Mouse (Mus musculus) ES-Bruce4 (cell line): ENCODE measurements around the gene Reck. TPM values are rescaled to one million over a fixed set of nuclear protein-coding genes. Genes with fewer than 3 reads are reported as not detected.

Experiments used
- H3K27ac ChIP-seq: 2 replicates; pipeline ENCODE4 v1.5.1; 2012; ENCODE audit warnings: low read length, inconsistent platforms; ENCODE audit not compliant: insufficient read depth
- H3K27me3 ChIP-seq: 2 replicates; pipeline ENCODE4 v1.6.1; 2012; ENCODE audit warnings: mild to moderate bottlenecking, low read length, inconsistent platforms; ENCODE audit not compliant: control insufficient read depth, poor library complexity, insufficient read depth, severe bottlenecking
- H3K36me3 ChIP-seq: 2 replicates; pipeline ENCODE4 v1.6.1; 2012; ENCODE audit warnings: inconsistent platforms, mild to moderate bottlenecking, low read length, moderate library complexity; ENCODE audit not compliant: control insufficient read depth, poor library complexity, insufficient read depth, severe bottlenecking
- H3K4me1 ChIP-seq: one replicate; pipeline ENCODE4 v1.8.1; 2011; ENCODE audit warnings: low read length; ENCODE audit not compliant: control insufficient read depth, insufficient read depth
- H3K4me3 ChIP-seq: 2 replicates; pipeline ENCODE4 v1.5.1; 2011; ENCODE audit warnings: low read depth, mild to moderate bottlenecking, low read length
- H3K9ac ChIP-seq: 2 replicates; pipeline ENCODE4 v1.6.1; 2012; ENCODE audit warnings: low read depth, mild to moderate bottlenecking, inconsistent platforms; ENCODE audit not compliant: poor library complexity, severe bottlenecking
- H3K9me3 ChIP-seq: replicated peaks from 2 replicates; pipeline ENCODE4 v1.6.1; 2012; ENCODE audit warnings: mild to moderate bottlenecking, low read length, inconsistent platforms; ENCODE audit not compliant: control insufficient read depth, poor library complexity, insufficient read depth, severe bottlenecking
- CTCF ChIP-seq: IDR thresholded peaks from one replicate; pipeline ENCODE4 v1.8.1; 2011; ENCODE audit warnings: low read depth, low read length
- EP300 ChIP-seq: IDR thresholded peaks from 2 replicates; pipeline ENCODE4 v1.6.1; 2011; ENCODE audit warnings: low read depth, low read length; ENCODE audit not compliant: insufficient read depth
- POLR2A ChIP-seq: IDR thresholded peaks from one replicate; pipeline ENCODE4 v1.8.1; 2011; ENCODE audit warnings: low read length; ENCODE audit not compliant: insufficient read depth
- polyA plus RNA-seq: library from polyadenylated mRNA; stranded (reverse); fragments of >200 nt; gene quantifications from 2 replicates; pipeline ENCODE4 v1.2.4, GENCODE M21; 2011; ENCODE audit warnings: low read depth; ENCODE audit not compliant: missing spikeins, insufficient read depth, insufficient read length

The Reck gene
- polyA plus RNA-seq, 1 experiment, result 6.3 TPM

DNA sequence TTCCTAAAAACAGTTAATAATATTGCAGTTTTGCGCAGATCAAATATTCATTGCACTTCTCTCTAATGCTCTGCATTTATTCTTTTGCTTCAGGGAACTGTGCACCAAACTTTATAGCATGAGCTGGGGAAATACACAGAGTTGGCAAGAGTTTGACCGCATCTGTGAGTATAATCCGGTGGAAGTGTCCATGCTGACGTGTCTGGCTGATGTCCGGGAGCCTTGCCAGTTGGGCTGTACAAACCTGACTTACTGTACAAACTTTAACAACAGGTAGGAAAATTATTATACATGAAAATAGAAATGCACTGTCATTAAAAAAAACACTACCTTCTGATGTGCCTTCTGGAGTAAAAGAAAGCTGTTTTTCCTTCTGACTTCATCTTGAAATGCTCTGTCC, 42.9 kb downstream of the Reck start:
- Histone ChIP-seq H3K36me3 (no peaks in the 10 kb centered on the region), H3K4me3 (no peak overlapping the region)

DNA sequence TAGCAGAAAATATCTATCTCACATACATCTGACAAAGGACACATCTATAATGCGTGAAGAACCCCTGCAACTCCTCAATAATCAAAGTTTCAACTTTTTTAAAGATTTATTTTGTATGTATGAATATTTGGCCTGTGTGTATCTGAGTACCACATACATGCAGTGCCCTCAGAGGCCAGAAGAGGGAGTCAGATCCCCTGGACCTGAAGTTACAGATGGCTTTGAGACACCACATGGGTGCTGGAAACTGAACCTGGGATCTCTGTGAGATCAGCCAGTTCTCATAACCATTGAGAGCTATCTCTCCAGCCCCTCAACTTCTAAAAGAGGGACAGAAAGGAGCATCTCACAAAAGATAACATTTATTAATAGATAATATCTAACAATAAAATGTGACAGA, 45.3 kb downstream of the Reck start:
- no peaks in the 10 kb centered on the region for H3K9me3 ChIP-seq
- H3K9ac ChIP-seq, result no peak overlapping the region
- H3K4me3 ChIP-seq, result no peak overlapping the region
- H3K27me3 ChIP-seq, result no peaks in the 10 kb centered on the region
- no peaks in the 10 kb centered on the region for H3K4me1 ChIP-seq
- no peaks in the 10 kb centered on the region for H3K36me3 ChIP-seq
- no peak overlapping the region for H3K27ac ChIP-seq
- TF ChIP-seq EP300 (no peak), CTCF (peak; percentile 28)

More for the DNA sequence above, 42.9 kb downstream of the Reck start:
- TF ChIP-seq CTCF (no peak), POLR2A (no peak)
- no peak overlapping the region for H3K27ac ChIP-seq
- no peaks in the 10 kb centered on the region for H3K9me3 ChIP-seq
- H3K9ac ChIP-seq, result no peak overlapping the region
- H3K27me3 ChIP-seq, result no peaks in the 10 kb centered on the region
- no peaks in the 10 kb centered on the region for H3K4me1 ChIP-seq

DNA sequence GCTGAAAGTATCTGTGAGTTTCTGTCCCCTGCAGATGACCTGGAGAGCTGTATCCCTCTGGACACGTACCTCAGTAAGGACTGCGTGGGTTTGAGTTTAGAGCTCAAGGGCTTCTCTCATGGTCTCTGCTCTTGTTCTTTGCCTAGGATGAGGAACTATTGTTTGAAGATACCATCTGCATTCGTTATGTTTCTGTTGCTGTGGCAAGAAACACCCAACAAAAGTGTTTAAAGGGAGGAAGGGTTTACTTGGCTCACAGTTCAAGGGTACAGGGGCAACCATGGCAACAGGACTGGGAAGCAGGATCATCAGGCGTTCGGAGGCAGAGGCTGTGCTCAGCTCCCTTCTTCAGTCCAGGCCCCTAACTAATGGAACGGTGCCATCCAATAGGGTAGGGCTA, 49.8 kb downstream of the Reck start:
- Histone ChIP-seq H3K4me3 (no peak overlapping the region), H3K9ac (no peak overlapping the region), H3K4me1 (no peaks in the 10 kb centered on the region), H3K27me3 (no peaks in the 10 kb centered on the region), H3K27ac (no peak overlapping the region), H3K36me3 (no peaks in the 10 kb centered on the region), H3K9me3 (no peaks in the 10 kb centered on the region)
- TF ChIP-seq CTCF (no peak), POLR2A (no peak), EP300 (no peak)

GRCm38 (mm10) chr4:43925779-43926178, 50.4 kb downstream of the Reck start:
- Histone ChIP-seq H3K9me3 (no peaks in the 10 kb centered on the region), H3K36me3 (no peaks in the 10 kb centered on the region), H3K27ac (no peak overlapping the region), H3K4me3 (no peak overlapping the region), H3K9ac (no peak overlapping the region), H3K27me3 (no peaks in the 10 kb centered on the region), H3K4me1 (no peaks in the 10 kb centered on the region)
- TF ChIP-seq EP300, result no peak
- peak; percentile 88 for TF ChIP-seq CTCF
- TF ChIP-seq POLR2A, result no peak

DNA sequence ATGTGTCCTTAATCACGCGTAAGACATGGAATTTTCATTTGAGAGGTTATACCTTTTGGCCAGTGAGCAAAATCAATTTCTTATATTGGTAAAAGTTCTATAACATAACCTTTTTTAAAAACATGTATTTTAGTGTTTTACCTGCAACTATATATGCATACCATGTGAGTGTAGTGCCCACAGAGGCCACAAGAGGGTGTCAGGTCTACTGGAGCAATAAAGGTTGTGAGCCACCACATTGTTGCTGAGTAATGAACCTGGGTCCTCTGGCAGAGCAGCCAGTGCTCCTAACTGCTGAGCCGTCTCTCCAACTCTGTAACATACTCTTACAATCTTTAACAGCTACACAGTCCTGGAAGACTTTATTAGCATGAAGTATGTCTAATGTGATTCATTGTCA, 52.5 kb downstream of the Reck start:
- Histone ChIP-seq H3K27ac (no peak overlapping the region), H3K9me3 (no peaks in the 10 kb centered on the region), H3K9ac (no peak overlapping the region), H3K4me3 (no peak overlapping the region), H3K27me3 (no peaks in the 10 kb centered on the region), H3K4me1 (no peaks in the 10 kb centered on the region), H3K36me3 (no peaks in the 10 kb centered on the region)
- TF ChIP-seq POLR2A (no peak), CTCF (peak; percentile 47)

DNA sequence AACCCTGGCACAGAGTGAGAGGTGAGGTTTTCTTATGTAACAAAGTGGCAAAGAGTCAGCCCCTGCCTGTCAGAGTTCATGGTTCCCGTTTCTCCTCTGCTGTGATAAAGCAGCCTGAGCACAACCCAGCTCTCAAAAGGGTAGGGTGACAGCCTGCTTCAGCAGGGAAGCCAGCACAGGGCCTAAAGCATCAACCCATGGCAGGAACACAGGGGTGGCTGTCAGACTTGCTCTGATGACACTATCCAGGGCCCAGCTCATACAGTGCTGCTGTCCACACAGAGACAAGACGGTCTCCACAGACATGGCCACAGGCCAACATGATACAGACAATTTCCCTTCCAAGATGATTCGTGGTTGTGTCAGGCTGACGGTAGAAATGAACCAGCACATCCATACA, 56.5 kb downstream of the Reck start:
- Histone ChIP-seq H3K27me3 (no peaks in the 10 kb centered on the region), H3K9ac (no peak overlapping the region), H3K4me3 (no peak overlapping the region), H3K9me3 (no peaks in the 10 kb centered on the region), H3K27ac (no peak overlapping the region), H3K36me3 (no peaks in the 10 kb centered on the region), H3K4me1 (no peaks in the 10 kb centered on the region)
- TF ChIP-seq EP300, result no peak
- TF ChIP-seq CTCF, result no peak
- no peak for TF ChIP-seq POLR2A
